Mouse (Mus musculus) hindbrain, embryonic 14.5 days (tissue): ENCODE data around the gene Slc9a1. TPM values are rescaled to one million over a fixed set of nuclear protein-coding genes. Genes with fewer than 3 reads are reported as not detected.

Source experiments
- ATAC-seq: fragments of 200-750 bp; cut with Nextera tagmentation; 2 replicates; pipeline ENCODE4 v1.8.0; 2017; ENCODE audit warnings: moderate number of reproducible peaks, mild to moderate bottlenecking, moderate TSS enrichment, moderate library complexity; ENCODE audit not compliant: low FRiP score
- DNase-seq: peaks from one replicate; pipeline ENCODE4 v3.0.0-alpha.2; 2015; ENCODE audit warnings: low spot score
- H3K27ac ChIP-seq: fragments of 300-500 bp; sonication (generic); 2 replicates; pipeline ENCODE4 v1.5.1; 2014; ENCODE audit warnings: mild to moderate bottlenecking, moderate library complexity
- H3K27me3 ChIP-seq: fragments of 300-500 bp; sonication (generic); 2 replicates; pipeline ENCODE4 v1.6.1; 2014; ENCODE audit warnings: mild to moderate bottlenecking, low read length, mixed read lengths; ENCODE audit not compliant: control insufficient read depth, insufficient read depth
- H3K36me3 ChIP-seq: fragments of 300-500 bp; sonication (generic); replicated peaks from 2 replicates; pipeline ENCODE4 v1.6.1; 2014; ENCODE audit not compliant: control insufficient read depth, insufficient read depth
- H3K4me1 ChIP-seq: fragments of 300-500 bp; sonication (generic); replicated peaks from 2 replicates; pipeline ENCODE4 v1.6.1; 2014; ENCODE audit warnings: antibody characterized with exemption, low read length, mixed read lengths; ENCODE audit not compliant: control insufficient read depth, insufficient read depth
- H3K4me2 ChIP-seq: fragments of 300-500 bp; sonication (generic); replicated peaks from 2 replicates; pipeline ENCODE4 v1.6.1; 2014; ENCODE audit warnings: mild to moderate bottlenecking, moderate library complexity
- H3K4me3 ChIP-seq: fragments of 300-500 bp; sonication (generic); replicated peaks from 2 replicates; pipeline ENCODE4 v1.5.1; 2014; ENCODE audit warnings: mild to moderate bottlenecking, low read length
- H3K9ac ChIP-seq: fragments of 300-500 bp; sonication (generic); 2 replicates; pipeline ENCODE4 v1.6.1; 2014
- H3K9me3 ChIP-seq: fragments of 300-500 bp; sonication (generic); 2 replicates; pipeline ENCODE4 v1.6.1; 2016; ENCODE audit warnings: low read length; ENCODE audit not compliant: control insufficient read depth
- WGBS: fragments of 180-500 bp; shearing (Covaris S2); extraction: QIAGEN DNeasy Blood & Tissue Kit; methylation state at CpG from one replicate; pipeline ENCODE4 v1.1.7; 2014; 5-methylcytosine and 5-hydroxymethylcytosine counted together
- polyA plus RNA-seq: library from polyadenylated mRNA; unstranded; fragments of >200 nt; fragmentation: Nextera tagmentation; extraction: Ambion mirVana; gene quantifications from 2 replicates; pipeline ENCODE4 v1.2.1, GENCODE M21; 2014

Gene Slc9a1
- polyA plus RNA-seq, 1 experiment from 2014 or later = 8.5 TPM

GRCm38 (mm10) chr4:133423108-133423507 is 53.6 kb downstream of the Slc9a1 start:
- Histone ChIP-seq H3K27ac (no peak overlapping the region), H3K4me2 (no peak overlapping the region), H3K27me3 (no peaks in the 10 kb centered on the region), H3K36me3 (peaks cover 28% of the 10 kb centered on the region), H3K4me3 (no peak overlapping the region), H3K9me3 (no peaks in the 10 kb centered on the region), H3K4me1 (no peaks in the 10 kb centered on the region), H3K9ac (no peak overlapping the region)
- WGBS = 55% methylated on average over 6 of the region's 6 CpGs
- DNase-seq (peak; percentile 58), ATAC-seq (no peak)

- Histone ChIP-seq H3K27ac (no peak overlapping the region), H3K4me3 (no peak overlapping the region), H3K9ac (no peak overlapping the region), H3K9me3 (no peaks in the 10 kb centered on the region), H3K27me3 (no peaks in the 10 kb centered on the region), H3K4me1 (no peaks in the 10 kb centered on the region), H3K4me2 (no peak overlapping the region), H3K36me3 (peaks cover 28% of the 10 kb centered on the region)
- DNase-seq = no peak
- ATAC-seq = no peak
- WGBS = 81% methylated on average over 6 of the region's 6 CpGs
These were observed 54.2 kb downstream of the Slc9a1 start for GRCm38 (mm10) chr4:133423691-133424090.

DNA sequence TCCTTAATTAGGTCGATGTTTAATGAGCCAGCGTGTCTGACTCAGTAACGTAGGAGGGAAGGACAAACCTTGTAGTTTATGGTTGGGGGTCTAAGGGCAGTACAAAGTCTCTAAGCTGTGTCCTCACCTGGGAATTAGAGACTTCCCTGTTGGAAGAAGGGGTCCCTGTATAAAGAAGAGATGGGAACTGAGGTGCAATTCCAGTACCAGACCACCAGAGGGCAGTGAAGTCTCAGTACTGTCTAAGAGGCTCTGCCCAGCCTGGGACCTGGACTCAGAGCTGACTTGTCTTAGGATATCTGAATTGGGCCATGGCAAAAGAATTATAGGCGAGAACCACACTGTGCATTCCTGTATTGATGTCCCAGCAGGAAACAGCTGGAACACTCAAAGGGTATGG is 54.6 kb downstream of the Slc9a1 start:
- DNase-seq = peak; percentile 86
- Histone ChIP-seq H3K27ac (no peak overlapping the region), H3K9me3 (no peaks in the 10 kb centered on the region), H3K4me1 (no peaks in the 10 kb centered on the region), H3K27me3 (no peaks in the 10 kb centered on the region), H3K36me3 (peaks cover 28% of the 10 kb centered on the region), H3K4me2 (no peak overlapping the region), H3K4me3 (no peak overlapping the region), H3K9ac (no peak overlapping the region)
- peak; percentile 59; the same call in 1 of the 2 replicates for ATAC-seq
- 40% methylated on average over 4 of the region's 4 CpGs for whole genome bisulfite sequencing

- Histone ChIP-seq H3K4me2 (no peak overlapping the region), H3K27me3 (no peaks in the 10 kb centered on the region), H3K4me3 (no peak overlapping the region), H3K36me3 (peaks cover 17% of the 10 kb centered on the region), H3K9ac (no peak overlapping the region), H3K27ac (no peak overlapping the region), H3K9me3 (no peaks in the 10 kb centered on the region), H3K4me1 (no peaks in the 10 kb centered on the region)
- ATAC-seq = no peak
- 82% methylated on average over 5 of the region's 5 CpGs for WGBS
- DNase-seq = no peak
These were observed 56.6 kb downstream of the Slc9a1 start for GRCm38 (mm10) chr4:133426141-133426540.

- Histone ChIP-seq H3K36me3 (no peaks in the 10 kb centered on the region), H3K9ac (no peak overlapping the region), H3K9me3 (no peaks in the 10 kb centered on the region), H3K4me3 (no peak overlapping the region), H3K27ac (no peak overlapping the region), H3K4me2 (no peak overlapping the region), H3K4me1 (peaks cover 3% of the 10 kb centered on the region; the same call in 1 of the 2 replicates), H3K27me3 (no peaks in the 10 kb centered on the region)
- 50% methylated on average over 6 of the region's 6 CpGs for WGBS
- ATAC-seq (no peak), DNase-seq (no peak)
These were observed 62.0 kb downstream of the Slc9a1 start for GRCm38 (mm10) chr4:133431508-133431907.

- Histone ChIP-seq H3K9ac (no peak overlapping the region; the same call in 1 of the 2 replicates), H3K4me3 (no peak overlapping the region), H3K27ac (peak overlapping the region; percentile 59), H3K4me2 (peak overlapping the region; percentile 36), H3K9me3 (no peaks in the 10 kb centered on the region), H3K27me3 (no peaks in the 10 kb centered on the region), H3K4me1 (peaks cover 3% of the 10 kb centered on the region; the same call in 1 of the 2 replicates), H3K36me3 (no peaks in the 10 kb centered on the region)
- ATAC-seq = peak; percentile 82
- peak; percentile 57 for DNase-seq
- 18% methylated on average over 17 of the region's 17 CpGs for WGBS
These were observed 63.2 kb downstream of the Slc9a1 start for GRCm38 (mm10) chr4:133432560-133433171.

DNA sequence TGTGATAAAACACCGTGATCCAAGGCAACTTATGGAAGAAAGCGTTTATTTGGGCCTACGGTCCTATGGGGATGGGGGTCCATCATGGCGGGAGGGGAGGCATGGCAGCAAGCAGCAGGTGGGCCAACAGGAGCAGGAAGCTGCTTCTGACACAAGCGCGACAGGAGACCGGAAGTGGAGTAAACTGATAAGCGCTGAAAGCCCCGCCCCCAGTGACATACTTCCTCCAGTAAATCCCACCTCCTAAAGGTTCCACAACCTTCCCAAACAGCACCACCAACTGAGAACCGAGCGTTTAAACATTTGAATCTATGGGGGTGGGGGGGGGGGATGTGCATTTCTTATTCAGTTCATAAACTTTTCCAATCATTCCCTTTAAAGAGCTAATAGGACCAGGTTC is 66.4 kb downstream of the Slc9a1 start:
- H3K9ac ChIP-seq = no peak overlapping the region
- H3K4me3 ChIP-seq = no peak overlapping the region
- H3K4me2 ChIP-seq = no peak overlapping the region
- no peak overlapping the region for H3K27ac ChIP-seq
- no peaks in the 10 kb centered on the region for H3K27me3 ChIP-seq
- DNase-seq (no peak), ATAC-seq (no peak)
- no peaks in the 10 kb centered on the region for H3K36me3 ChIP-seq
- H3K9me3 ChIP-seq = no peaks in the 10 kb centered on the region
- H3K4me1 ChIP-seq = peaks cover 16% of the 10 kb centered on the region
- 96% methylated on average over 11 of the region's 11 CpGs for WGBS

DNA sequence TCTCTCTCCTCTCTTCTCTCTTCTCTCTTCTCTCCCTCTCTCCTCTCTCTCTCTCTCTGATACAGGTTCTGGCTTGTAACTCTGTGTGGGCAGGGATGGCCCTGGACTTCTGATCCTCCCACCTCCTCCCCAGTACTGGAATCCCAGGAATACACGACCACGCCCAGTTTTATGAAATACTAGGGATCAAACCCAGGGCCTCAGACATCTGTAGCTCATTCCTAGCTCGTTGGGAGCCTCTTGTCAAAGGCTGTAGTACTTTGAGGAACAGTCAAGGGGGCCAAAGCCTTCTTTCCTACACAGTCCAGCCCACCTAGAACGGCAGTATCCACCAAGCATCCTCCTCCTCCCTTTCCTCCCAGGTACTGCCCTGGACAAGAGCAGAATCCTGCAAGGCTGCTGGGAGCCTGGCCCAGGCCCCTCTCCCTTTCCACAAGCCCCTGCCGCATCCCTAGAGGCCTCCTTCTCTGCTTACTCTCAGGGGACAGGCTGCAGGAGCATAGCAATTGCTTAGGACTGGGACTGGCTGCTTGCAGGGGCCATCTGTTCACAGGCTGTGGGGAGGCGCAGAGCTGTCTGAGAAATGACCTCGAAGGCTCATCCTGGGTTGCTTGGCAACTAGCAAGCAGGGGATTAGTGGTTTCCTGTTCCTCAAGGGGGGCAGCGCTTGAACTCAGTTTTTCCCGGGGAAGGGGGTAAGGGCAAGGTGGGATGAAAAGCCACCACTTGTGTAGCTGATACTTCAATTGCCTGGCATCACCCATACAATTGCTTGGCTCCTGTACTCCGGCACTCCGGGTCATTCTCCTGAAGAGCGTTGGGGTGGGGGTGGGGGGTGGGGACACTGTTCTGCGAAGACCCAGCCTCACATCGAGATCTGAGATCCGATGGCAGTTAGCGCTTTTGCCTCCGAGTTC is 70.2 kb downstream of the Slc9a1 start:
- Histone ChIP-seq H3K9me3 (no peaks in the 10 kb centered on the region), H3K9ac (peak overlapping the region; percentile 26), H3K4me1 (peaks cover 13% of the 10 kb centered on the region), H3K27me3 (no peaks in the 10 kb centered on the region), H3K27ac (peak overlapping the region; percentile 81), H3K4me3 (no peak overlapping the region), H3K4me2 (peak overlapping the region; percentile 44), H3K36me3 (no peaks in the 10 kb centered on the region)
- WGBS = 9% methylated on average over 17 of the region's 17 CpGs
- peak; percentile 63 for DNase-seq
- peak; percentile 82 for ATAC-seq

GRCm38 (mm10) chr4:133440377-133440795 is 70.9 kb downstream of the Slc9a1 start:
- H3K4me2 ChIP-seq = peak overlapping the region; percentile 44
- peak; percentile 43 for DNase-seq

More at GRCm38 (mm10) chr4:133440377-133440795, 70.9 kb downstream of the Slc9a1 start:
- Histone ChIP-seq H3K4me3 (no peak overlapping the region), H3K27ac (peak overlapping the region; percentile 81), H3K9ac (peak overlapping the region; percentile 26; the same call in 1 of the 2 replicates), H3K4me1 (peaks cover 13% of the 10 kb centered on the region), H3K36me3 (no peaks in the 10 kb centered on the region), H3K9me3 (no peaks in the 10 kb centered on the region), H3K27me3 (no peaks in the 10 kb centered on the region)
- ATAC-seq = 0 out of 2 replicates have a peak, but pooled peaks have one; percentile 31
- 3% methylated on average over 6 of the region's 6 CpGs for WGBS
